Mouse (Mus musculus): ENCODE results near the gene Elovl5.
A peak's percentile ranks its signal among the peaks of the same experiment; 100 is the strongest.

Elovl5 gene

DNA sequence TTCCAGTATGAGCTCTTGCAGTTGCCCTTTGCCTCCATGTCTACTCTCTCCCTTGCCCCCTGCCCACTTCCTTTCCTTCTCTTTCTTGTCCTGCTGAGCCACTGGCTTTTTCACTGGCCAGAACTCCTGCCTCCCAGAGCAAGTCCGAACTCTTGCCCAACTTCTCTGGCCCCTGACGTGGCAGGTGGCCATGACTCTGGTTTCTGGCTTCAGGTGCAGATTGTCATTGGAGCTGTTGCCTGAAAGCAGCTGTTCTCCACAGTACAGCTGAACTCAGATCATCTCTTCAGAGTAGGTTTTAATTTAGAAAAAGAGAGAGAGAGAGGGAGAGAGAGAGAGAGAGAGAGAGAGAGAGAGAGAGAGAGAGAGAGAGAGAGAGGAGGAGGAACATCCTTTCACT lies 86.1 kb downstream of the Elovl5 start:
- no peak for DNase-seq

DNA sequence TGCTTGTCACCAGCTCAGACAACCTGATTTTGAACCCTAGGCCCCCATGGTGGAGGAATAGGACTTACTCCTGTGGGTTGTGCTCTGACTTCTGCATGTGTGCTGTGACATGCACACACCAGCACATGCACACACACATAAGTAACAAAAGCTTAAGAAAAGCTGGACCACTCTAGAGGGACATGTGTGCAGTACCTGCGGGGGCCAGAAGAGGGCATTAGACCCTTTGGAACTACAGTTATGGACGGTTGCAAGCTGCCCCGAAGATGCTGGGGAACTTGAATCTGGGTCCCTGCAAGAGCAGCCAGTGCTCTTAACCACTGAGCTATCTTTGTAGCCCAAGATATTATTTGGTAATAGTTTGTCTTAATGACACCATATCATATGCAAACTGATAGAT lies 88.3 kb downstream of the Elovl5 start:
- peak in 1 of 2 experiments; percentile 36 for DNase-seq

- DNase-seq: peak; percentile 85 to 91
These were observed 89.2 kb downstream of the Elovl5 start for GRCm38 (mm10) chr9:78006209-78007001.

- peak; percentile 84 to 89 for DNase-seq
These were observed 92.2 kb downstream of the Elovl5 start for GRCm38 (mm10) chr9:78009382-78009781.

DNA sequence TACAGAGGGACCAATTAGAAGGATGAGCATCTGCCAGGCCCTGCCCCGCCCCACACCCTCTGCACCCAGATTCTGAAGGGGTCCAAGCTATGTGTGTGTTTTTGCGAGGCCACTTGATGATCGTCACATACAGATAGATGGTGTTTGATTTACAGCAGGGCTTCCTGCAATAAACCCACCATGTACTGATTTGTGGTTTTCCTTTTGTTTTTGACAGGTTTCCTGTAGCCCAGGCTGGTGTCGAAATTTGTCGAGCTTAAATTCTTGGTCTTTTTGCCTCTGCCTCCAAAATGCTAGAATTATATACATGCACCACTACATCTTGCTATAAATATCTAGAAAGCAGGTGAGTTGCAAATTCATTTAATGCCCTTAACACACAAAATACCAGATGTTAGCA lies 93.0 kb downstream of the Elovl5 start:
- DNase-seq: no peak

DNA sequence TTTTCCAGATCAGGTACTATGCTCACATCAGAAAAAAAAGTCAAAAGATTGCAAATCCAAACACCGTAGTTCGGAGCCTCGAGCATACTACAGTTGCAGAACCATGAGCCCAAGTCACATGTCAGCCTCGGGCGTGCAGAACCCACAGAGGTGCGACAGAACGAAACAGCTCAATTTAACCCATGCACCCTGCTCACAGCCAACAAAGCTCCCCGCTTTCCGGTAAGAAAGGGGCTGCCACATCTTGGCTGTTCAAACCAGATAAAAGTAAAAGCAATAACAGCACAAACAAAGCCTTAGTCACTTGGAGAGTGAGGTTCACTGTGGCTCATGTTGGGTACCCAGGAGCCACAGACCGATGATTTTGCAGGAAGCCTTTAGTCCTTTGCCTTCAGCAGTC lies 93.5 kb downstream of the Elovl5 start:
- no peak for DNase-seq

GRCm38 (mm10) chr9:78012066-78012465 lies 94.9 kb downstream of the Elovl5 start:
- DNase-seq: no peak

DNA sequence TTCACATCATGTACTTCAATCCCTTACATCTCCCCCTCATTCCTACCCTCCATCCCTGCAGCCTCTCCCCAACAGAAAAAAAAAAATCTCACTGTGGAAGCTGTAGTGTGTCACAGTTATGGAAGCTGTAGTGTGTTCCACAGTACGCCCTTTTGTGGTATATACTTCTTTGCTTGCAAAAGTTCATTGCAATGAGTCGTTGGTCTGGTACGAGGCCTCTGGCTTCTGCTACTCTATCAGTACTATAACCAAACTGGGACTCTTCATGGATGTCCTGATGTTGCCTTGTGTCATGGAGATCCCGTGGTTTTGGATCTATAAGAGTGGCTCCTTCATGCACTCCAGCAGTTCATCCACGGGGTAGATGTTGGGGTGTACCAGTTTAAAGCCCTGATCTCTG lies 95.5 kb downstream of the Elovl5 start:
- no peak for DNase-seq

- no peak for DNase-seq
These were observed 96.6 kb downstream of the Elovl5 start for GRCm38 (mm10) chr9:78013813-78014212.

GRCm38 (mm10) chr9:78015816-78016215 lies 98.7 kb downstream of the Elovl5 start:
- no peak for DNase-seq

DNA sequence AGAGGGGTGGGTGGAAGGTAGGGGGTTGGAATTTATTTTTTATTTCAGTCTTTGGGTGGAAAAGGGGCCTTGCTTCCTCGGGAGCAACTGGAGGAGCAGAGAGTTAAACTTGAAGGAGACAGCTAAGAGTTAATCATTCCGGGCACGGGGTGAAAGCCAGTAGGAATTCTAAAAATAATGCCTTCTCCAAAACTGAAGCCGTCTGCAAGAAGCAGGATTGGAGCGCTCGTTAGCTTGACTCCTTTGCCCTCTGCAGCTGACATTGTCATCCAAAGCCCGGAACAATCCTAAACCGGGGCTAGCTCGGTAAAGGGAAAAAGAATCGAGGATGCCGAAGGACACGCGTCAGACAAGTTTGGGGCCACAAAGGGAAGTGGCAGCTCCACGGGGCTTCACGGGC lies 99.1 kb downstream of the Elovl5 start:
- DNase-seq: no peak

DNA sequence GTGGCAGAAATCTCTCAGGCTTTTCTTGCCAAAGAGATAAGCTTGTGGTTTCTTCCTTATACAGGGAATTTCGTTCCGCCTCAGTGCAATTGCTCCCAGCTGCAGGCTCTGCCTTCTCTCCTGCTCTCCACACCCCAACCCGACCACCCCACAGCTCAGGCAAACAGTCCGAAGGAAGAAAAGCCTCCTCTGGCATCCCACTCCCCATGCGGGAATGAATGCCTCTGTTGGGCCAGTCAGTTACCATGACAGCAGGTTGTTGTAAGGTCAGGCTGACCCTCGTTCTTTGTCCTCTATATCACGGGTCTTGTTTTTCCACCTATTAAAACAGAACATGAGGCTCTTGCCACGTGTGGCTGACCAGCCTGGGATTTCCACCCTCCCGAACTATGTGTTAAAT lies 104.1 kb downstream of the Elovl5 start:
- DNase-seq: peak in 1 of 2 experiments; percentile 34

DNA sequence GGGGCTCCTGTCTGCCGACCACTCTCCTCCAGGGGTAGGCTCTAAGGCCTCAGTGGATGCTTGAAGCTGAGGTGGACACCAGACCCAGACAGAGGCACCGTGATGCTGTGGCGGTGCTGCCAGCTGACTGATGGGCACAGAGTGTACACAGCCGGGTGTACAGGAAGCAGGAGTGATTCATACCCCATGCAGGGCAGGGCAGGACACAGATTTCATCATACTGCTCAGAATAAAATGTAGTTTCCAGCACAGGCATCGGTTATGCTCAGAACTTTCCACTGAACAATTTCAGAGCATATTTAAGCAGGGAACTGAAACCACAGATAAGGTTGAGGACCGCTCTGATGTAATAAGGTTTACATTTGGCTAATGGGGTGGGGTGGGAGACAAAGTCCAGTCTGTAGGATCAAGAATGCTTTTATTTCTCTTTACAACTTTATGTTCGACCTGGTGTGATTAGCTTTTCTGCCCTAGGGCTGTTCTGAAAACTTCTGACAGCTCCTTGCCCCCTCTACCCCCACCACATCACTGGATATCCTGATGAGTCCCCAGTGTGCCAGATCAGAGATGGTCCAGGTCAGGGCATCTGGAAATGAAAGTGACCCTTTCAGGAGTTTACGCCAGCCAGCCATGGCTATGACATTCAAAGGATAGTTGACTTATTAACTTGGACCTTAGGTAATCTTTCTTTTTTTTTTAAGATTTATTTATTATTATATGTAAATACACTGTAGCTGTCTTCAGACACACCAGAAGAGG lies 105.2 kb downstream of the Elovl5 start:
- peak; percentile 74 to 86 for DNase-seq

DNA sequence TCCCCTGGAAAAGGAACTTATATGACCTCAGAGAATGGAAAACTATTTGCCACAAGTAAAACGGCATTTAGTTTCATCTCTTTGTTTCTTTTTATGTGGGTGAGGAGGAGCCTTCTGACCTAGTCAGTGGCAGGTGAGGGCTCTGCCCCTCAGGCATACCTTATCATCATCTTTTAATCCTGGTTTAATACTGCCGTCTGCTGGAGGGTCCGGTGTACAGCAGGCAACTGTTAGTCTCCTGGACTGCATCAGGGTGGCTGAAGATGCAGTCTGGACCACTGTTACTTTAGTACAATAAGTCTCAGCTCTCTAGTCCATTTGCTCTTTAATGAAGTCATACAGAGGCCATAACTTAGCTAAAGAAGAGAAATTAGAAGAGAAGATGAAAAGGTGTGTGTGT lies 107.7 kb downstream of the Elovl5 start:
- DNase-seq: peak; percentile 66 to 78

DNA sequence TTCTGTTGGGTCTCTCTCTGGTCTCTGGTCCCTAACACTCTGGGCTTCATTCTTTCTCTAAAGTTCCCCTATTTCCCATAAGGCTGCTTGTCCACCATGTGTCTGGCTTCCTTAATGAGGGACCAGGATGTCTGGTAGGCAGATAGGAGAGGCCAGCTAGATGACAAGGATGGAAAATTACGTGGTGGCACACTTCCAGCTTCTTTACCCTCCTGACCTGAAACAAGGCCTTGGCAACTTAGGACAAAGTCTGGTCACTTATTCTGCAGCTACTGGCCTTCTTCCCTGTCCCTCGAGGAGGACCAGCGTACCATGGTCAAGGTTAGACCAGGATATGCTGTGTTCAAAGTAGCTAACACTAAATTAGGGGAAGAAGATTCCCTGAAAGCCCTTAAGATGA lies 109.9 kb downstream of the Elovl5 start:
- DNase-seq: no peak

GRCm38 (mm10) chr9:78030835-78031456 lies 113.8 kb downstream of the Elovl5 start:
- DNase-seq: no peak

- no peak for DNase-seq
These were observed 115.8 kb downstream of the Elovl5 start for GRCm38 (mm10) chr9:78032930-78033329.
